Mouse (Mus musculus) limb, embryonic 14.5 days (tissue): Measurements from ENCODE around the gene Podxl2. TPM values are rescaled to one million over a fixed set of nuclear protein-coding genes. Genes with fewer than 3 reads are reported as not detected.
A peak's percentile ranks its signal among the peaks of the same experiment; 100 is the strongest.

Experiments used
- ATAC-seq: fragments of 200-750 bp; cut with Nextera tagmentation; 2 replicates; pipeline ENCODE4 v1.8.0; 2017; ENCODE audit warnings: low read depth, moderate number of reproducible peaks, moderate TSS enrichment; ENCODE audit not compliant: low FRiP score
- DNase-seq: peaks from one replicate; pipeline ENCODE4 v3.0.0-alpha.2; 2015; ENCODE audit warnings: low spot score
- H3K27ac ChIP-seq: fragments of 300-500 bp; sonication (generic); replicated peaks from 2 replicates; pipeline ENCODE4 v1.5.1; 2014; ENCODE audit warnings: low read depth, mild to moderate bottlenecking, low read length, moderate library complexity, mixed read lengths
- H3K27me3 ChIP-seq: fragments of 300-500 bp; sonication (generic); 2 replicates; pipeline ENCODE4 v1.6.1; 2014; ENCODE audit warnings: low read length, mixed read lengths; ENCODE audit not compliant: control insufficient read depth, insufficient read depth
- H3K36me3 ChIP-seq: fragments of 300-500 bp; sonication (generic); 2 replicates; pipeline ENCODE4 v1.6.1; 2014; ENCODE audit warnings: mild to moderate bottlenecking, low read length, moderate library complexity, mixed read lengths; ENCODE audit not compliant: control insufficient read depth, insufficient read depth
- H3K4me1 ChIP-seq: fragments of 300-500 bp; sonication (generic); 2 replicates; pipeline ENCODE4 v1.6.1; 2014; ENCODE audit warnings: antibody characterized with exemption, low read length, mixed read lengths; ENCODE audit not compliant: control insufficient read depth, insufficient read depth
- H3K4me2 ChIP-seq: fragments of 300-500 bp; sonication (generic); replicated peaks from 2 replicates; pipeline ENCODE4 v1.6.1; 2014; ENCODE audit warnings: low read depth, mild to moderate bottlenecking, low read length, moderate library complexity; ENCODE audit not compliant: severe bottlenecking
- H3K4me3 ChIP-seq: fragments of 300-500 bp; sonication (generic); replicated peaks from 2 replicates; pipeline ENCODE4 v1.5.1; 2014; ENCODE audit warnings: low read length
- H3K9ac ChIP-seq: fragments of 300-500 bp; sonication (generic); 2 replicates; pipeline ENCODE4 v1.6.1; 2014; ENCODE audit warnings: mild to moderate bottlenecking, low read depth, low read length, moderate library complexity; ENCODE audit not compliant: severe bottlenecking
- H3K9me3 ChIP-seq: fragments of 300-500 bp; sonication (generic); 2 replicates; pipeline ENCODE4 v1.6.1; 2016; ENCODE audit warnings: low read length; ENCODE audit not compliant: control insufficient read depth
- POLR2A ChIP-seq: fragments of 200-500 bp; IDR thresholded peaks from 2 replicates; pipeline ENCODE4 v1.8.0; 2012; ENCODE audit warnings: inconsistent platforms, mild to moderate bottlenecking, moderate library complexity, borderline replicate concordance; ENCODE audit not compliant: insufficient read depth, insufficient read length; ENCODE audit errors: extremely low read depth
- WGBS: fragments of 180-500 bp; shearing (Covaris S2); extraction: QIAGEN DNeasy Blood & Tissue Kit; methylation state at CpG from one replicate; pipeline ENCODE4 v1.1.7; 2014; 5-methylcytosine and 5-hydroxymethylcytosine counted together
- polyA plus RNA-seq, 2 experiments: library from polyadenylated mRNA; depleted of rRNA in 1 of 2; stranded (reverse) in 1 of 2; unstranded in 1 of 2; fragments of >200 nt; fragmentation: Nextera tagmentation in 1 of 2; extraction: Ambion mirVana in 1 of 2; gene quantifications; 2 replicates each; pipeline versions ENCODE4 v1.2.1 to v1.2.3; 2012 to 2014

The Podxl2 gene
- polyA plus RNA-seq, 2 experiments = 96.2 to 192 TPM

- DNase-seq (no peak), ATAC-seq (no peak)
- Histone ChIP-seq H3K36me3 (peaks cover 43% of the 10 kb centered on the region), H3K27me3 (no peaks in the 10 kb centered on the region), H3K27ac (no peak overlapping the region), H3K9me3 (no peaks in the 10 kb centered on the region), H3K4me3 (no peak overlapping the region), H3K4me1 (no peaks in the 10 kb centered on the region), H3K4me2 (no peak overlapping the region), H3K9ac (no peak overlapping the region)
- TF ChIP-seq POLR2A = no peak
These were observed 38.6 kb upstream of the Podxl2 start for GRCm38 (mm10) chr6:88913440-88913839.

- Histone ChIP-seq H3K4me1 (no peaks in the 10 kb centered on the region), H3K4me3 (no peak overlapping the region), H3K9ac (no peak overlapping the region), H3K36me3 (peaks cover 47% of the 10 kb centered on the region), H3K27me3 (no peaks in the 10 kb centered on the region), H3K9me3 (no peaks in the 10 kb centered on the region), H3K27ac (no peak overlapping the region), H3K4me2 (no peak overlapping the region)
- no peak for TF ChIP-seq POLR2A
- DNase-seq (no peak), ATAC-seq (no peak)
- WGBS = 89% methylated on average over 4 of the region's 4 CpGs
These were observed 38.2 kb upstream of the Podxl2 start for GRCm38 (mm10) chr6:88913022-88913421.

DNA sequence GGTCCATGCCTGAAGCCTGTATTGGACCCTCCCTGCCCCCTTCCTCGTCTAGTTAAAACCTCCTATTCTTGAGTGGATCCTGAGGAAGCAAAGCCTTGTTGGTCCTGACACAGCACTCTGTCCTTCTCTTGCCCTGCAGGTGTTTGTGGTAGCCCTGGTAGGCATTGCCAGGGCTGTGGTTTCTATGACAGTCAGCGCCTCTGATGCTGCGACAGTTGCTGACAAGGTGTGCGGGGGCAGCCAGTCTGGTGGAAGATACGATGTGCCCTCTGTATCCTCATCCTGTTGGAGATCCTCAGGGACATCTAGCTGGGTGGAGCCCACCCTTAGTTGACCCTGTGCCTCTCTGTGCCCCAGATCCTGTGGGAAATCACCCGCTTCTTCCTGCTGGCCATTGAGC, 34.3 kb upstream of the Podxl2 start:
- no peak for DNase-seq
- Histone ChIP-seq H3K27me3 (no peaks in the 10 kb centered on the region), H3K4me2 (no peak overlapping the region), H3K4me3 (no peak overlapping the region), H3K27ac (no peak overlapping the region), H3K9me3 (no peaks in the 10 kb centered on the region), H3K4me1 (peaks cover 2% of the 10 kb centered on the region; the same call in 1 of the 2 replicates), H3K9ac (no peak overlapping the region), H3K36me3 (peaks cover 52% of the 10 kb centered on the region)
- WGBS = 83% methylated on average over 6 of the region's 6 CpGs
- no peak for TF ChIP-seq POLR2A
- no peak for ATAC-seq

DNA sequence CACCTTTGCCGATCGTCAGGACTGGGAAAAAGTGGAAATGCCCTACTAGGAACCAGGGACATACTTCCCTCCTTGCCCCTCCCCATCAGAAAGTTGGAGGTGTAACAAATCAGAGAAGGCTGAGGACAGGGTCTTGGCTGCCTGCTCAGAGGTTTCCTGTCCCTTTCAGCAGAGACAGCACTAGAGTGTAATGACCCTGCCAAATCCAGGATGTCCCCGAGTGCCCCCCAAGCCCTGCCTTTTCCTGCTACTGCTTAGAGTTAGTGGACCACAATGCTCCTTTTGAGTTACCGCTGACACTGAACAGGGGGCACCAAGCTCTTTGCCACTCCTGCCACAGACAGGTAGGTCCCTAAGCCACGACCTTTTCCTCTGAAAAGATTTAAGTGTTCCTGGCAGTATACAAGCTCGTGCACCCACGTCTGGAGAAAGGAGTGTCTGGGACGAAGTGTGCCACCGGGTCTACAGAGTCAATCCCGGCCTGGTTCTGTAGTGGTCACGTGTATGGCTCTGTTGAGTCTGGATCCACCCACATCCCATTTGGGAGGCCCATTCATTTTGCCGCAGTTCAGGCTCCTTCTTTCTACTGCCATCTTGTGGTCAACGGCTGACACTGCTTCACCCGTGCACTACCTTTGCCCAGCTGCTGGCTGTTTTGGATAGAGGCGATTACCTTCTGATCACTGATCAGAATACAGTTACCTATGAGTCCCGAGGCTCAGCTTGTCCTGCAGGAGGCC, 31.7 kb upstream of the Podxl2 start:
- Histone ChIP-seq H3K4me2 (peak overlapping the region; percentile 18; the same call in 1 of the 2 replicates), H3K4me3 (no peak overlapping the region)

DNA sequence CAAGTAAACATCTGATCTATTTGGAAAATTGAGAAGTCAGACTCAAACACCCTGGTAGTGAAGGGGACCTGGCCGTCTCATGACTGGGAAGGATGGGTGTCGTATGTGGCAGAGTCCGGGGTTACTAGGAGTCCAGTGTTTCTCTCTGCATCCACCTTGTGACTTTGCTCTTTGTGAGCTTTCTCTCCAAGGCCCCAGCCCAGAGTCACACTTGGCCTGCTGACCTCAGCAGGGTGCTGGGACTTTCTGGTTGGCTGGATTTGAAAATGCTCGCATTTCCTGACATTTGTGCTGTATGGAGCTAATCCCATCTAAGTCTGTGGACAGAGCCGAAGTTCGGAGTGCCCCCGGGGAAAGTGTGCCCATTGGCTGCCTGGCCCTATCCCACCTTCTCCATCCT, 30.2 kb upstream of the Podxl2 start:
- Histone ChIP-seq H3K4me3 (no peak overlapping the region), H3K9ac (no peak overlapping the region), H3K4me2 (no peak overlapping the region), H3K36me3 (peaks cover 21% of the 10 kb centered on the region), H3K27me3 (no peaks in the 10 kb centered on the region), H3K4me1 (peaks cover 22% of the 10 kb centered on the region), H3K9me3 (no peaks in the 10 kb centered on the region), H3K27ac (no peak overlapping the region)
- TF ChIP-seq POLR2A = no peak
- no peak for DNase-seq
- 76% methylated on average over 7 of the region's 7 CpGs for WGBS
- ATAC-seq = no peak

More for the DNA sequence above, 31.7 kb upstream of the Podxl2 start:
- no peak for TF ChIP-seq POLR2A
- WGBS = 17% methylated on average over 16 of the region's 16 CpGs
- Histone ChIP-seq H3K4me1 (peaks cover 16% of the 10 kb centered on the region), H3K36me3 (peaks cover 36% of the 10 kb centered on the region), H3K27ac (no peak overlapping the region), H3K27me3 (no peaks in the 10 kb centered on the region), H3K9ac (no peak overlapping the region), H3K9me3 (no peaks in the 10 kb centered on the region)
- ATAC-seq (peak; percentile 23; the same call in 1 of the 2 replicates), DNase-seq (peak; percentile 74)
